Mouse (Mus musculus) kidney, postnatal 0 days (tissue): ENCODE measurements around the gene Kmt2d. TPM values are rescaled to one million over a fixed set of nuclear protein-coding genes. Genes with fewer than 3 reads are reported as not detected.

Experiments used
- ATAC-seq: fragments of 200-750 bp; cut with Nextera tagmentation; replicated peaks from 2 replicates; pipeline ENCODE4 v1.8.0; 2017; ENCODE audit warnings: low read depth, moderate number of reproducible peaks, moderate TSS enrichment, moderate library complexity; ENCODE audit not compliant: low FRiP score
- DNase-seq: peaks from one replicate; pipeline ENCODE4 v3.0.0-alpha.2; 2016; ENCODE audit warnings: low spot score
- H3K27ac ChIP-seq: fragments of 300-500 bp; sonication (generic); 2 replicates; pipeline ENCODE4 v1.5.1; 2014; ENCODE audit warnings: mild to moderate bottlenecking
- H3K27me3 ChIP-seq: fragments of 300-500 bp; sonication (generic); 2 replicates; pipeline ENCODE4 v1.6.1; 2014; ENCODE audit warnings: low read length, mixed read lengths; ENCODE audit not compliant: insufficient read depth
- H3K36me3 ChIP-seq: fragments of 300-500 bp; sonication (generic); 2 replicates; pipeline ENCODE4 v1.6.1; 2014; ENCODE audit warnings: low read length, mixed read lengths; ENCODE audit not compliant: insufficient read depth
- H3K4me1 ChIP-seq: fragments of 300-500 bp; sonication (generic); replicated peaks from 2 replicates; pipeline ENCODE4 v1.6.1; 2014; ENCODE audit warnings: antibody characterized with exemption, low read length, mixed read lengths; ENCODE audit not compliant: insufficient read depth
- H3K4me2 ChIP-seq: fragments of 300-500 bp; sonication (generic); 2 replicates; pipeline ENCODE4 v1.6.1; 2014; ENCODE audit warnings: mild to moderate bottlenecking, low read length, moderate library complexity, mixed read lengths
- H3K4me3 ChIP-seq: fragments of 300-500 bp; sonication (generic); replicated peaks from 2 replicates; pipeline ENCODE4 v1.5.1; 2014; ENCODE audit warnings: low read depth, low read length
- H3K9ac ChIP-seq: fragments of 300-500 bp; sonication (generic); 2 replicates; pipeline ENCODE4 v1.6.1; 2014; ENCODE audit warnings: low read depth, low read length
- H3K9me3 ChIP-seq: fragments of 300-500 bp; sonication (generic); replicated peaks from 2 replicates; pipeline ENCODE4 v1.6.1; 2016; ENCODE audit warnings: low read length, inconsistent platforms, mixed read lengths
- CTCF ChIP-seq: IDR thresholded peaks from 2 replicates; pipeline ENCODE4 v1.5.1; 2016; ENCODE audit warnings: antibody characterized with exemption, low read depth, mild to moderate bottlenecking, moderate library complexity
- WGBS: fragments of 180-500 bp; shearing (Covaris S2); extraction: QIAGEN DNeasy Blood & Tissue Kit; methylation state at CpG from one replicate; pipeline ENCODE4 v1.1.7; 2014; 5-methylcytosine and 5-hydroxymethylcytosine counted together
- polyA plus RNA-seq: library from polyadenylated mRNA; unstranded; fragments of >200 nt; fragmentation: Nextera tagmentation; extraction: Ambion mirVana; gene quantifications from 2 replicates; pipeline ENCODE4 v1.2.1, GENCODE M21; 2015

The Kmt2d gene
- polyA plus RNA-seq, 1 experiment from 2014 or later: 6.4 TPM

- no peak for ATAC-seq
- Histone ChIP-seq H3K4me2 (no peak overlapping the region), H3K27ac (no peak overlapping the region), H3K36me3 (no peaks in the 10 kb centered on the region), H3K4me3 (no peak overlapping the region), H3K9ac (no peak overlapping the region), H3K9me3 (no peaks in the 10 kb centered on the region), H3K4me1 (peaks cover 12% of the 10 kb centered on the region), H3K27me3 (peaks cover 93% of the 10 kb centered on the region)
- no peak for DNase-seq
- 3% methylated on average over 28 of the region's 28 CpGs for WGBS
- TF ChIP-seq CTCF: no peak
Measured at GRCm38 (mm10) chr15:98797835-98798492, 73.0 kb downstream of the Kmt2d start.

DNA sequence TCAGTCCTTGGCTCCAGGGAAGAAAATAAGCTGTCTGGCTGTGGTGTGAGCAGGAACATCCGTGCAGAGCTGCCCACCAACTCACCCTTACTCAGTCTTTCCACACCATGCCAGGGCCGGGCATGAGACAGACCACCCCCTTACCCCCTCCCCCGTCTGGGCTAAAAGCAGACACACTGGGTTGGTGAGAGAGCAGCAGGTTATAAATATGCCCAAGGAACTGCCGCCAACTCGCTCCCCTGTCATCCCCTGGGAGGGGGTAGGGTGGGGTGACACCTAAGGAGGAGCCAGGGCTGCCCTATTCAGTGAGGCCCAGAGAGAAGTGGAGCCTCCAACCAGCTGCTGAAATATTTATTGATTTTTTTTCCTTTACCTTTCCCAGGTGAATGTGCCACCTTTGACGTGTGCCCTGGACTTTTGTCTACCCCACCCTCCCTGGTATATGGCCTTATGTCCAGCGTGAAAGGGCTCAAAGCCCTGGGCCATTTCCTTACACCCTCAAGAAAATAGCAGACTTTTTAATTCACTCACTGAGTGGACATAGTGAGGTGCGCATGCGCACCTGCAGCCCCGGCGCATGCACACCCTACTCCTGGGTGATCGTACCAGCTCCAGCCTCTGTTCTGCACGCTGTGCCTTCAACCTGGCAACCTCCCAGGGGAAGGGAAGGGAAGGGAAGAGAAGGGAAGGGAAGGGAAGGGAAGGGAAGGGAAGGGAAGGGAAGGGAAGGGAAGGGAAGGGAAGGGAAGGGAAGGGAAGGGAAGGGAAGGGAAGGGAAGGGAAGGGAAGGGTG, 74.0 kb downstream of the Kmt2d start:
- H3K4me2 ChIP-seq: no peak overlapping the region
- H3K27ac ChIP-seq: no peak overlapping the region
- ATAC-seq (no peak), DNase-seq (no peak)
- TF ChIP-seq CTCF: no peak
- no peaks in the 10 kb centered on the region for H3K36me3 ChIP-seq
- peaks cover 95% of the 10 kb centered on the region for H3K27me3 ChIP-seq
- WGBS: 6% methylated on average over 13 of the region's 13 CpGs
- H3K9me3 ChIP-seq: no peaks in the 10 kb centered on the region
- H3K9ac ChIP-seq: no peak overlapping the region
- peaks cover 19% of the 10 kb centered on the region for H3K4me1 ChIP-seq
- no peak overlapping the region for H3K4me3 ChIP-seq

DNA sequence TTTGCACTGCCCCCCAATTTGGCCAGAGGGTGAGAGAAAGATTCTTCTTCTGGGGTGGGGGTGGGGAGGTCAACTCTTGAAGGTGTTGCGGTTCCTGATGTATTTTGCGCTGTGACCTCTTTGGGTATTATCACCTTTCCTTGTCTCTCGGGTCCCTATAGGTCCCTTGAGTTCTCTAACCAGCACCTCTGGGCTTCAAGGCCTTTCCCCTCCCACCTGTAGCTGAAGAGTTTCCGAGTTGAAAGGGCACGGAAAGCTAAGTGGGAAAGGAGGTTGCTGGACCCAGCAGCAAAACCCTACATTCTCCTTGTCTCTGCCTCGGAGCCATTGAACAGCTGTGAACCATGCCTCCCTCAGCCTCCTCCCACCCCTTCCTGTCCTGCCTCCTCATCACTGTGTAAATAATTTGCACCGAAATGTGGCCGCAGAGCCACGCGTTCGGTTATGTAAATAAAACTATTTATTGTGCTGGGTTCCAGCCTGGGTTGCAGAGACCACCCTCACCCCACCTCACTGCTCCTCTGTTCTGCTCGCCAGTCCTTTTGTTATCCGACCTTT, 77.8 kb downstream of the Kmt2d start:
- Histone ChIP-seq H3K4me3 (0 out of 2 replicates have a peak overlapping the region, but pooled peaks have one; percentile 22), H3K4me2 (peak overlapping the region; percentile 34), H3K27ac (no peak overlapping the region), H3K27me3 (peaks cover 97% of the 10 kb centered on the region), H3K36me3 (no peaks in the 10 kb centered on the region), H3K4me1 (peaks cover 26% of the 10 kb centered on the region), H3K9me3 (no peaks in the 10 kb centered on the region), H3K9ac (no peak overlapping the region)
- ATAC-seq (no peak), DNase-seq (no peak)
- 3% methylated on average over 13 of the region's 13 CpGs for WGBS
- no peak for TF ChIP-seq CTCF

DNA sequence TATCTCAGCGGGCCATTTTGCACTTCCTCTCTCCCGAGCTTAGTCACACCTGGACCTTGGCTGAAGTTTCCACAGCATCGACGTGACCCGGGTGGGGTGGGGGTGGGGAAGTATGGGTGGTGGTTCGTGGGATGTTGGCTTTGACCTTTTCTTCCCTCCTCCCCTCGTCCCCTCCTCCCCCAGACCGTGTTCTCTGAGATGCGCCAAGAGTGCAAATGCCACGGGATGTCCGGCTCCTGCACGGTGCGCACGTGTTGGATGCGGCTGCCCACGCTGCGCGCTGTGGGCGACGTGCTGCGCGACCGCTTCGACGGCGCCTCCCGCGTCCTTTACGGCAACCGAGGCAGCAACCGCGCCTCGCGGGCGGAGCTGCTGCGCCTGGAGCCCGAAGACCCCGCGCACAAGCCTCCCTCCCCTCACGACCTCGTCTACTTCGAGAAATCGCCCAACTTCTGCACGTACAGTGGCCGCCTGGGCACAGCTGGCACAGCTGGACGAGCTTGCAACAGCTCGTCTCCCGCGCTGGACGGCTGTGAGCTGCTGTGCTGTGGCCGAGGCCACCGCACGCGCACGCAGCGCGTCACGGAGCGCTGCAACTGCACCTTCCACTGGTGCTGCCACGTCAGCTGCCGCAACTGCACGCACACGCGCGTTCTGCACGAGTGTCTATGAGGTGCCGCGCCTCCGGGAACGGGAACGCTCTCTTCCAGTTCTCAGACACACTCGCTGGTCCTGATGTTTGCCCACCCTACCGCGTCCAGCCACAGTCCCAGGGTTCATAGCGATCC, 78.6 kb downstream of the Kmt2d start:
- peak overlapping the region; percentile 34 for H3K4me2 ChIP-seq
- no peak overlapping the region for H3K9ac ChIP-seq
- ATAC-seq (no peak), DNase-seq (no peak)
- no peak for TF ChIP-seq CTCF
- no peak overlapping the region for H3K27ac ChIP-seq
- WGBS: 2% methylated on average over 72 of the region's 75 CpGs
- peak overlapping the region; percentile 22; the same call in 1 of the 2 replicates for H3K4me3 ChIP-seq
- H3K27me3 ChIP-seq: peaks cover 94% of the 10 kb centered on the region
- H3K4me1 ChIP-seq: peaks cover 26% of the 10 kb centered on the region
- H3K36me3 ChIP-seq: no peaks in the 10 kb centered on the region
- H3K9me3 ChIP-seq: no peaks in the 10 kb centered on the region

DNA sequence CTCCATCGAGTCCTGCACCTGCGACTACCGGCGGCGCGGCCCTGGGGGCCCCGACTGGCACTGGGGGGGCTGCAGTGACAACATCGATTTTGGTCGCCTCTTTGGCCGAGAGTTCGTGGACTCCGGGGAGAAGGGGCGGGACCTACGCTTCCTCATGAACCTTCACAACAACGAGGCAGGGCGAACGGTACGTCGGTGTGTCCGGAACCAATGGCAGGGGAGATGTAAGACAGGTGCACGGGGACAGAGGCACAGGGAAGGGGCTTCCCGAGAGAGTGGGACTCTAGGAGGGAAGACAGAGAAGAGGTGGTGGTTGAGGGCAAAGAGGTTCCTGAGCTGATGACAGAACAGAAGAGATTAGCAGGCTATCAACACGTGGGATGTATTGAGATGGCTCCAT, 79.2 kb downstream of the Kmt2d start:
- no peak overlapping the region for H3K4me2 ChIP-seq
- 2% methylated on average over 23 of the region's 23 CpGs for WGBS
- H3K9me3 ChIP-seq: no peaks in the 10 kb centered on the region
- no peak overlapping the region for H3K27ac ChIP-seq
- ATAC-seq (no peak), DNase-seq (no peak)
- H3K27me3 ChIP-seq: peaks cover 90% of the 10 kb centered on the region
- no peaks in the 10 kb centered on the region for H3K36me3 ChIP-seq
- H3K9ac ChIP-seq: no peak overlapping the region
- TF ChIP-seq CTCF: no peak
- H3K4me1 ChIP-seq: peaks cover 22% of the 10 kb centered on the region
- H3K4me3 ChIP-seq: peak overlapping the region; percentile 22; the same call in 1 of the 2 replicates

GRCm38 (mm10) chr15:98791221-98791620, 79.8 kb downstream of the Kmt2d start:
- DNase-seq (no peak), ATAC-seq (no peak)
- no peak overlapping the region for H3K9ac ChIP-seq
- H3K36me3 ChIP-seq: no peaks in the 10 kb centered on the region
- H3K4me1 ChIP-seq: peaks cover 20% of the 10 kb centered on the region
- H3K4me2 ChIP-seq: peak overlapping the region; percentile 35
- H3K9me3 ChIP-seq: no peaks in the 10 kb centered on the region
- 2% methylated on average over 12 of the region's 12 CpGs for WGBS
- TF ChIP-seq CTCF: no peak
- H3K4me3 ChIP-seq: no peak overlapping the region; the same call in 1 of the 2 replicates
- no peak overlapping the region for H3K27ac ChIP-seq
- peaks cover 85% of the 10 kb centered on the region for H3K27me3 ChIP-seq
